Mouse (Mus musculus) left cerebral cortex, postnatal 10 days (tissue): ENCODE data around the gene Lgals3bp. TPM values are rescaled to one million over a fixed set of nuclear protein-coding genes. Genes with fewer than 3 reads are reported as not detected.

ENCODE experiments used
- DNase-seq, 2 experiments: peaks; one replicate each; pipeline ENCODE4 v3.0.0; 2021 to 2022; ENCODE audit warnings: low spot score in 2 of 2, mixed read lengths in 1 of 2; ENCODE audit errors: extremely low spot score in 1 of 2
- intact Hi-C: fragments of 180-260 bp; cut with DNase I; formaldehyde crosslinking; loops from one replicate; pipeline ENCODE4 v1.15.1; 2025
- total RNA-seq, 2 experiments: library from RNA; stranded (reverse); gene quantifications; 2 replicates each; pipeline ENCODE4 v1.2.3; 2021

Lgals3bp gene
- 10 to 100 TPM; 10.1 to 11.7 TPM for total RNA-seq

GRCm38 (mm10) chr11:118401760-118402280 lies at the start of gene Lgals3bp:
Gene Lgals3bp, minus strand, starts transcription at chr11:118402092.
- peak; percentile 63 to 66 for DNase-seq
- intact Hi-C loops, result loop anchor here (10.0 kb wide), 1 partner anchor 317 kb away; no protein-coding TSS in a partner anchor

- intact Hi-C loops, result no loop called here
- DNase-seq, result no peak
Measured at GRCm38 (mm10) chr11:118451211-118451610, 49.3 kb upstream of the Lgals3bp start.

DNA sequence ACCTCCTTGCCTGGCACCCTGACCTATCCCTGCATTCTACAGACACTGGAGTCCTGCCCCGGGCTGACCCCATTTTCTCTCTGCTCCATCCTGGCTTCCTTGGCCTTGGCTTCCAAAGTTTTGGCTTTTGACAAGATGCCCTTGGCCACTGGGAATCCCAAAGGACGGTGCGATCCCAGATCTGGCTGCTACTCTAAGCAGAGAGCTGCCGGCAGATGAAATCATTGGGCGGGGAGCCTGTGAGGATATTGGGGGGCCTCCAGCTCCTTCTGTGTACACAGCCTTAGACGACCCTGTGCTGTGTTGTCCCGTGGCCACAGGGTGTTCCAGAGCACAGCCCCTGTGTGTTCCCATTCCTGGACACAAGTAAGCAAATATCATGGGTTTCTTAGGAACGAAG lies 46.5 kb upstream of the Lgals3bp start:
- DNase-seq, result peak in 1 of 2 experiments; percentile 41
- intact Hi-C loops, result loop anchor here (5.0 kb wide), 2 partner anchors 44 to 289 kb away; no protein-coding TSS in a partner anchor

GRCm38 (mm10) chr11:118447346-118447745 lies 45.5 kb upstream of the Lgals3bp start:
- no peak for DNase-seq

GRCm38 (mm10) chr11:118445843-118446242 lies 44.0 kb upstream of the Lgals3bp start:
- intact Hi-C loops, result loop anchor here (5.0 kb wide), 2 partner anchors 46 to 291 kb away; no protein-coding TSS in a partner anchor
- peak; percentile 61 to 63 for DNase-seq

More at GRCm38 (mm10) chr11:118447346-118447745, 45.5 kb upstream of the Lgals3bp start:
- intact Hi-C loops, result loop anchor here (5.0 kb wide), 2 partner anchors 45 to 290 kb away; no protein-coding TSS in a partner anchor

DNA sequence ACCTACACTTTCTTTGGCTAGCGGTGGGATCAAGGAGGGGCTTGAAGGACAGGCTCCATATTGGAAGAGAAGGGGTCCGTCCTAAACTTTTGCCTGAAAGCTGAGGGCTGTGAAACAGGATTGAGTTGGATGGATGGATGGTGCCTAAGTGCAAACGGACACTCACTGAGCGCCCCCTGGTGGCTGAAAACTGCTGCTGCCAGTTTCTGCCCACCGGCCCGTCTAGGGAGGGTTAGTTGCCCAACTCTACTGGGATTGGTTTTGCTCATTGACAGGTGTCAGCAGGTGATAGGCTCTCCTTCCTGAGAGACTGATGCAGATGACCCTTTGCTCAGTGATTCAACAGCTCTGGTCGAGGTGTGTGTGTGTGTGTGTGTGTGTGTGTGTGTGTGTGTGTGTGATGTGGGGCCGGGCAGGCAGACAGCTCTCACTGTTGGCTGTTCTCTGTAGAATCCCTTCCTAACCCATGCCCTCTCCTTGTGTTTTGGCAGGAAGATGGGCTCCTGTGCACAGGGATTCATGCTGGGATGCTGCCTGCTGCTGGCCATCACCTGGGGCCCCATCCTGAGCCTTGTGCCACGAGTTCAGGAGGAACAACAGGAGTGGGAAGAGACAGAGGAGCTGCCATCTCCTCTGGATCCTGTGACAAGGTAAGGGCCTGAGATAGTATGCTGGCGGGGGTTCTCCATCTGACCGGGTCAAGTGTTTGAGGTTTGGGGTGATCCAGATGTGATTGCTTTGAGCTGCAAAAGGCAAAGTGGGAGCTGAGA lies 41.5 kb upstream of the Lgals3bp start:
- DNase-seq, result peak in 1 of 2 experiments; percentile 78
- intact Hi-C loops, result no loop called here

- DNase-seq, result no peak
- intact Hi-C loops, result no loop called here
Measured at GRCm38 (mm10) chr11:118442691-118443090, 40.8 kb upstream of the Lgals3bp start.

DNA sequence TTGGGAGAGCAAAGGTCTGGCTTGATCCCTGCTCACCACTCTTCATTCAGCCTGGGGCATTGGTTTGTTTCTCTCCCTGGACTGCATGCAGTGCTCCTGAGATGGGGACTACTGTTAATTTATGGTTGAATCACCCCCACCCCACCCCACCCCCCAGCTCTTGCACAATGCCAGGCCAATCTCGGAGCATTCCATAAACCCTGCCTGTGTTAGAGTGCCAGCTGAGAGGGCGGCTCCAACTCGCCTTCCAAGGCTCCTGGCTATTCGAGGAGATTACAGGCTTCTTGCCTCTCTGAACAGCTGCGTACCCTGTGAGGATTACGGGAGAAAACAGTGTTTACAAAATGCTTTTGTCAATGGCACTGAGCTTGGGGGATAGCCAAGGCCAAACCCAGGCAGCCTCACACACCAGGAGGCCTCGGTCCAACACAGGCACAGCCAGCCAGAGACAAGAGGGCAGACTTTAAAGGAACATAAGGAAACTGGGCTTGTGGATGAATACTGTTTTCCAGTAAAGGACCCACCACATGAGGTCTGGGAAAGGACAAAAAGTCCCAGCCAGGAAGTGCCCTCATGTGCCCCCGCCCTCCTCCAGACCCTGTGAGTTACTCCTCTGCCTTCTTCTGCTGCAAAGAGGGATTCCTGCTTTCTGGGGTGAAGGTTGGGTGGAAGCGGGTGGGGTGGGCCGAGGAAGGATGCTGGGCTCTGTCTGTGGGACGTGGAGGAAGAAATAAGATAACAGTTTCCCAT lies 36.9 kb upstream of the Lgals3bp start:
- intact Hi-C loops, result no loop called here
- no peak for DNase-seq

DNA sequence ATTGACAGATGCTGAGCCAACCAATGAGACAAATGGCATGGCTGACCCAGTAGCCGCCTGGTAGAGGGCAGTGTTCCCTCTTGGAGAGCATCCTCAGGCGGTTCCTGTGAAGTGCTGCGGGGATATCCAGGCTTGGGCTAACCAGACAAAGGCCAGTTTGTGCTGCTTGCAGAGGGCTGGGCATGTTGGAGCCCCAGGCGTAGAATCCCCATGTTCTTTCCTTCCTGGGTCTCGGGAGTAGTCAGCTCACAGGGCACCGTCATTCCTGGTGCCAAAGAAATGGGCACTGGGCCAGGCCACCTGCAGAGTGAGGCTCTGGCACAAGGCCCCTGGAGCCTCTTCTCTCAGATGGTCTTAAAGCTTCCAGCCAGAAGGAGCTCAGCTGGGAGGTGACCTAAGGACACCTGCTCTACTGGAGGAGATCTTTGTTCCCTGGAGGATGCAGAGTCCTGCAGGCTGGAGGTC lies 34.6 kb upstream of the Lgals3bp start:
- intact Hi-C loops, result no loop called here
- peak in 1 of 2 experiments; percentile 77 for DNase-seq

- intact Hi-C loops, result no loop called here
- no peak for DNase-seq
Measured at GRCm38 (mm10) chr11:118434093-118434492, 32.2 kb upstream of the Lgals3bp start.

DNA sequence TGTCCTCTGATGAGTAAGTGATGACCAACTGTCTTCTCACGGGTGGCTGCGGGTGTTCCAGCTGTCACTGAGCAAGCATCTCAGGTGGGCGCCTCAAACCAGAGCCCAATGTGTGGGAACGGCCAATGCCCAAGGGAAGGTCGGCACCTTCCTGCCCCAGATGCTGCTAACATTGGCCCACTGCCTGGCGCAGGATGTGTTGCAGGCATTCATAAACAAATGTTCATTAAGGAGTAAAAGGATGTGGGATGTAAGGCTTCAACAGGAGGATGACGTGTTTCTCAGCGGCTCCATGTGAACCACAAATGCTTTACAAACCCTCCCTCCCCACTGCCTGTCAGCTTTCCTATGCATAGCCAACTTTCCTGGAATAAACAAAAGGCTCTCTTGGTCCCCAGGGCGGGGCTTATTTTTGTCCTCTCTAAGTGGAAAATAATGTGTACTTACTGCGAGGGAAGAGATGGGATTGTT lies 31.5 kb upstream of the Lgals3bp start:
- intact Hi-C loops, result no loop called here
- no peak for DNase-seq

DNA sequence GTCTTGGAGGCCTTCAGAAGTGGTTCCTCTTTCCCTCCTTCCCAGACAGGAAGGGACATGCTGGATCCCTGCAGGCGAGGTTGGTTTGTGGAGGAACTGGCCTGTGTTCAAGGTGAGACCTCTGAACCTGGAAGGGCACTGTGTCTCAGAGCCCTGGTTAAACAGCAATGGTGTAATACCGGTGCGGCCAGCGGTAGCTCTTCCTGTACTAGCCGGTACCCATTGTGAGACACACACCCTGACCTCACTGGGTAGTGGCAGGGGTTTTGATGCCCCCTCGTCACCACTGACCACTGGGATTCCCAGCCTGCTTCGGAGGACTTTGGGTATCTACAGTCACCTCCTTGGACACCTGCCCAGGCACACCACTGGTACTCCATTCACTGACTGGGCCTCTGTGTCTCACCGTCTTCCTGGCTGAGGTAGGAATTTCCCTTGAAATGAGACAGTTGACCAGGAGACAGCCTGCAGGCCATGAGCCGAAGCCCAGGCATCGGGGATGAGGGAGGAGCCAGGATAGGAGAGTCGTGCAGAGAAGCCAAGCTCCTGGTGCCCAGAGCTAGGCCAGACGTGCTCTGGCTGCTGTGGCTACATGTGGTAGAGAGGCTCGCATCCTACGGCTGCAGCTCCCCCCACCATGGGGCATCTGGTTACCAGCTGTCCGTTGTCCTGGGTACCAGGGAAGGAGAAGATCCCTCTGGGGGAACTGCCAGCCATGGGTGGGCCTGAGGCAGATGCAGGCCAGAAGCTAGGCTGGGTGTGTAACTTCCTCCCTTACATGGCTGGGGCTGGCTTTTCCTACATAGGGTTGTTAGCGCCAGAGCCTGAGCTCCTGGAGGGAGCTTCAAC lies 29.4 kb upstream of the Lgals3bp start:
- no peak for DNase-seq

GRCm38 (mm10) chr11:118430291-118430885 lies 28.5 kb upstream of the Lgals3bp start:
- DNase-seq, result no peak
- intact Hi-C loops, result no loop called here

More for the DNA sequence above, 29.4 kb upstream of the Lgals3bp start:
- intact Hi-C loops, result no loop called here

- intact Hi-C loops, result loop anchor here (10.0 kb wide), 1 partner anchor 546 kb away; no protein-coding TSS in a partner anchor
- DNase-seq, result no peak
Measured at GRCm38 (mm10) chr11:118428944-118429709, 27.2 kb upstream of the Lgals3bp start.

GRCm38 (mm10) chr11:118428460-118428868 lies 26.6 kb upstream of the Lgals3bp start:
- DNase-seq, result no peak
- intact Hi-C loops, result loop anchor here (10.0 kb wide), 1 partner anchor 546 kb away; no protein-coding TSS in a partner anchor

DNA sequence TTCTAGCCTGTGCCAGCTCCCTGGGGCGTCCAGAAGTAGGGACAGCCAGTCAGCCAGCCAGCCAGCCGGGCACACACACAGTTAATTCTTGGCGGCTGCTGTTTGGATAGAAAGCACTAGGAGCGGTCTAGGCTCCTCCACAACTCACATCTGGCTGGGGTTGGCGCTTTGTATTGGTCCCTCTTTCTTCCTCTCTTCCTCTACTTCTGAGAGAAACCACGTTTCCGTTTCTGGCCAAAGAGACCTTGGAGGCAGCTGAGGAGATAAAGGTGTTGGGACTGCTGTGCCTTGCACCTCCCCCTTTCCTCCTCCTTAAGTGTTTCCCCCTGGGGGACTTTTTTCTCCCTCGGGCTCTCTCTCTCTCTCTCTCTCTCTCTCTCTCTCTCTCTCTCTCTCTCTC lies 26.1 kb upstream of the Lgals3bp start, which contains the start of gene C1qtnf1:
Gene C1qtnf1, plus strand, starts transcription at position 218 of the 400 bp plus-strand sequence.
- DNase-seq, result peak in 1 of 2 experiments; percentile 60
- intact Hi-C loops, result loop anchor here (10.0 kb wide), 1 partner anchor 547 kb away; no protein-coding TSS in a partner anchor

GRCm38 (mm10) chr11:118427266-118427779 lies 25.4 kb upstream of the Lgals3bp start:
- no peak for DNase-seq
- intact Hi-C loops, result loop anchor here (10.0 kb wide), 1 partner anchor 547 kb away; no protein-coding TSS in a partner anchor
